In genomic region chr1:37496591-37497280, GRCm38 (mm10) we compare ENCODE assay signal across 13 mouse cellular contexts. TPM values are rescaled to one million over a fixed set of nuclear protein-coding genes. Genes with fewer than 3 reads are reported as not detected.
DNase-seq lines count a peak whose midpoint lies in the region; ATAC-seq lines count a peak whose summit lies in the region.
"Had no signal": no experiment of that assay in that cellular context is flagged by ENCODE, and none has a peak within 500 bp of the region (broad histone marks: within the 10 kb centered on the region; RNA-seq: fewer than 3 reads in every experiment).

No protein-coding gene starts in this region.

- WGBS in liver, embryonic 11.5 days: 61% methylated on average over 11 of the region's 11 CpGs
- WGBS in liver, embryonic 16.5 days (ENCODE audit: insufficient replicate concordance): 49% methylated on average over 11 of the region's 11 CpGs
- 79% methylated on average over 11 of the region's 11 CpGs for whole genome bisulfite sequencing in forebrain, embryonic 10.5 days

- peak overlapping the region; percentile 59 for H3K4me2 ChIP-seq in liver, embryonic 11.5 days
- H3K4me2 ChIP-seq in liver, embryonic 16.5 days (ENCODE audit: low read depth, low read length): peak overlapping the region; percentile 62; the same call in 1 of the 2 replicates

- no peaks in the 10 kb centered on the region for H3K9me3 ChIP-seq in liver, embryonic 11.5 days (ENCODE audit: control insufficient read depth, low read length)
- H3K9me3 ChIP-seq in liver, embryonic 16.5 days (replicated peaks; ENCODE audit: control insufficient read depth, low read length): no peaks in the 10 kb centered on the region
- no peaks in the 10 kb centered on the region for H3K9me3 ChIP-seq in forebrain, embryonic 10.5 days

- no peak overlapping the region for H3K27ac ChIP-seq in liver, embryonic 11.5 days (ENCODE audit: low read depth, low read length)
- H3K27ac ChIP-seq in liver, embryonic 16.5 days (ENCODE audit: low read length): no peak overlapping the region
- no peak overlapping the region for H3K27ac ChIP-seq in forebrain, embryonic 10.5 days

- 0 out of 2 replicates have a peak, but pooled peaks cover 5% of the 10 kb centered on the region for H3K4me1 ChIP-seq in liver, embryonic 11.5 days (replicated peaks; ENCODE audit: control insufficient read depth, insufficient read depth, low read length)
- no peaks in the 10 kb centered on the region; the same call in 1 of the 2 replicates for H3K4me1 ChIP-seq in liver, embryonic 16.5 days (ENCODE audit: control insufficient read depth, low read depth, low read length)
- no peaks in the 10 kb centered on the region for H3K4me1 ChIP-seq in forebrain, embryonic 10.5 days

- no peak overlapping the region for H3K4me3 ChIP-seq in liver, embryonic 11.5 days (ENCODE audit: low read depth, low read length)
- H3K4me3 ChIP-seq in liver, embryonic 16.5 days (ENCODE audit: low read depth, low read length): no peak overlapping the region
- no peak overlapping the region for H3K4me3 ChIP-seq in forebrain, embryonic 10.5 days

- no peak for DNase-seq in liver, embryonic 11.5 days (ENCODE audit: low spot score)
- DNase-seq in liver: no peak
- DNase-seq in T-cell, adult 2 months (ENCODE audit: low spot score): peak; percentile 54
- DNase-seq in forebrain, embryonic 10.5 days (ENCODE audit: extremely low spot score, low spot score): no peak
- no peak for DNase-seq in ovary, postnatal 36 days (ENCODE audit: low spot score)
- DNase-seq in cerebellum, adult 11-12 months: no peak
- DNase-seq: cerebellum, adult 2 months; heart, postnatal 36 days; kidney, postnatal 10 days; lung, adult 2 months; right cerebral cortex, postnatal 14 days had no signal

- H3K9ac ChIP-seq in liver, embryonic 11.5 days (ENCODE audit: low read depth, low read length): no peak overlapping the region
- H3K9ac ChIP-seq in liver, embryonic 16.5 days (ENCODE audit: low read depth, low read length): no peak overlapping the region

- ATAC-seq in liver, embryonic 11.5 days (replicated peaks; ENCODE audit: low FRiP score): no peak
- peak; percentile 35 for ATAC-seq in CD4-positive, CD25-positive, alpha-beta regulatory T cell, adult 4 months
- ATAC-seq in liver, embryonic 16.5 days (ENCODE audit: low read depth): no peak

- H3K36me3 ChIP-seq in liver, embryonic 11.5 days (ENCODE audit: control insufficient read depth, insufficient read depth, low read length): no peaks in the 10 kb centered on the region
- H3K36me3 ChIP-seq in liver, embryonic 16.5 days (ENCODE audit: control insufficient read depth, insufficient read depth): no peaks in the 10 kb centered on the region
- H3K36me3 ChIP-seq in forebrain, embryonic 10.5 days (replicated peaks): no peaks in the 10 kb centered on the region

- no peaks in the 10 kb centered on the region for H3K27me3 ChIP-seq in liver, embryonic 11.5 days (replicated peaks; ENCODE audit: control insufficient read depth, insufficient read depth, low read length)
- no peaks in the 10 kb centered on the region for H3K27me3 ChIP-seq in liver, embryonic 16.5 days (ENCODE audit: control insufficient read depth, insufficient read depth, low read depth, low read length)
- no peaks in the 10 kb centered on the region for H3K27me3 ChIP-seq in forebrain, embryonic 10.5 days (ENCODE audit: poor library complexity, severe bottlenecking)

RNA-seq across cellular contexts. Expression of gene Mgat4a, which starts 44.1 kb away (rescaled TPM):
- 2.6 TPM in 2 replicates for polyA plus RNA-seq in liver, embryonic 11.5 days (2014; fragmentation: Nextera tagmentation; extraction: Ambion mirVana)
- 10 to 100 TPM; 11.7 to 12.1 TPM for polyA plus RNA-seq in CD4-positive, CD25-positive, alpha-beta regulatory T cell, adult 4 months (2017; shearing (Covaris generic))
- 0.86 and 1.1 TPM in 2 replicates for polyA plus RNA-seq in liver, embryonic 16.5 days (2015; fragmentation: Nextera tagmentation; extraction: Ambion mirVana)
- polyA plus RNA-seq in forebrain, embryonic 10.5 days (2016; fragmentation: Nextera tagmentation; extraction: Ambion mirVana): 1.9 and 2.5 TPM in 2 replicates
